Mouse (Mus musculus) stomach, embryonic 15.5 days (tissue): Measurements from ENCODE around the gene 4933425L06Rik. TPM values are rescaled to one million over a fixed set of nuclear protein-coding genes. Genes with fewer than 3 reads are reported as not detected.

ENCODE experiments used
- ATAC-seq: fragments of 200-750 bp; cut with Nextera tagmentation; 2 replicates; pipeline ENCODE4 v1.8.0; 2017; ENCODE audit warnings: low read depth, moderate number of reproducible peaks, moderate TSS enrichment; ENCODE audit not compliant: insufficient read depth, low FRiP score
- H3K27ac ChIP-seq: fragments of 300-500 bp; sonication (generic); 2 replicates; pipeline ENCODE4 v1.5.1; 2015; ENCODE audit warnings: mild to moderate bottlenecking, inconsistent platforms
- H3K27me3 ChIP-seq: fragments of 300-500 bp; sonication (generic); replicated peaks from 2 replicates; pipeline ENCODE4 v1.6.1; 2015; ENCODE audit warnings: inconsistent platforms
- H3K36me3 ChIP-seq: fragments of 300-500 bp; sonication (generic); 2 replicates; pipeline ENCODE4 v1.6.1; 2015; ENCODE audit warnings: inconsistent platforms
- H3K4me1 ChIP-seq: fragments of 300-500 bp; sonication (generic); 2 replicates; pipeline ENCODE4 v1.6.1; 2015; ENCODE audit warnings: inconsistent platforms
- H3K4me2 ChIP-seq: fragments of 300-500 bp; sonication (generic); 2 replicates; pipeline ENCODE4 v1.6.1; 2015; ENCODE audit warnings: mild to moderate bottlenecking, inconsistent platforms
- H3K4me3 ChIP-seq: fragments of 300-500 bp; sonication (generic); replicated peaks from 2 replicates; pipeline ENCODE4 v1.5.1; 2015; ENCODE audit warnings: inconsistent platforms
- H3K9ac ChIP-seq: fragments of 300-500 bp; sonication (generic); 2 replicates; pipeline ENCODE4 v1.6.1; 2015; ENCODE audit warnings: inconsistent platforms
- H3K9me3 ChIP-seq: fragments of 300-500 bp; sonication (generic); 2 replicates; pipeline ENCODE4 v1.6.1; 2016; ENCODE audit warnings: inconsistent platforms
- WGBS: fragments of 180-500 bp; shearing (Covaris S2); methylation state at CpG from one replicate; pipeline ENCODE4 v1.1.7; 2015; 5-methylcytosine and 5-hydroxymethylcytosine counted together
- polyA plus RNA-seq: library from polyadenylated mRNA; unstranded; fragments of >200 nt; fragmentation: Nextera tagmentation; extraction: Ambion mirVana; gene quantifications from 2 replicates; pipeline ENCODE4 v1.2.1, GENCODE M21; 2015

The 4933425L06Rik gene
- polyA plus RNA-seq, 1 experiment from 2014 or later = not detected

DNA sequence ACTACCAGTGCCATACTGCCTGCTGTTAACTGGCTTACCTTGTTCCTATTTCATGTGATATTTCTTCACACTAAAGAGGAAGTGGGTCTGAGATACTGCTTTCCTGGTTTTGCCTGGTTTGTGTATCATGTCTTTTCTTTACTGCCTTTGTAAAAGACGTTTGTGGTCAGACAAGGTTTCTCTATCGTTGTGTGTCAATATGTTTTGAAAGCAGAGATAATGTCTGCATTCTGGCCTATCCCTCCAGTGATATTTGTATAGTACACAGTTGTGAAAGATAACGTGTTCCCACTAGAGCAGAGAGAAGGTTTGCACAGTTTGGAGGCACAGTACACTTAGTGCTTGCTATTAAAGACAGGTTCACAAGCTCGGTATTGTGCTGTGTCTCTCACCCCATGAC lies 58.0 kb downstream of the 4933425L06Rik start:
- Histone ChIP-seq H3K27ac (0 out of 2 replicates have a peak overlapping the region, but pooled peaks have one; percentile 28), H3K9me3 (no peaks in the 10 kb centered on the region), H3K9ac (no peak overlapping the region), H3K4me1 (no peaks in the 10 kb centered on the region), H3K36me3 (no peaks in the 10 kb centered on the region), H3K4me2 (no peak overlapping the region), H3K4me3 (no peak overlapping the region), H3K27me3 (no peaks in the 10 kb centered on the region)
- peak; percentile 96 for ATAC-seq
- 44% methylated on average over 4 of the region's 4 CpGs for WGBS

DNA sequence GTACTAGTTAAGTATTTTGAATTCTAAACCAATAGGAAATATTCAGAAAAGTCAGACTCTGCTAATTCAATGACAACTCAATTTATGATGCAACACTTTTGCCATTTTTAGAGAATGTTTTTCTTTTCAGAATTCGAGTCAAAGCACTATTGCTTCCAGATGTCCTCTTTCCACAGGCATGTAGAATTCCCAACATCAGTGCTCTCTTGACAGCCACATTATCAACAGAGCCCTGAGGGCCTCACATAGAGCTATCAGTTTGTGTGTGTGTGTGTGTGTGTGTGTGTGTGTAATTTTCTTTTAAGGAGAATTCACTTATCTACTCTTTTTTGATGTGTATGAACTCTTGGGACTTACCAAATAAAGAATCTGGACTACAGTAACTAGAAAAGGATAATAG lies 64.9 kb downstream of the 4933425L06Rik start:
- Histone ChIP-seq H3K27me3 (no peaks in the 10 kb centered on the region), H3K9ac (no peak overlapping the region), H3K4me3 (no peak overlapping the region), H3K36me3 (no peaks in the 10 kb centered on the region), H3K27ac (no peak overlapping the region), H3K4me2 (no peak overlapping the region), H3K9me3 (no peaks in the 10 kb centered on the region), H3K4me1 (no peaks in the 10 kb centered on the region)
- WGBS = 26% methylated on average over 1 of the region's 1 CpGs
- ATAC-seq = no peak

DNA sequence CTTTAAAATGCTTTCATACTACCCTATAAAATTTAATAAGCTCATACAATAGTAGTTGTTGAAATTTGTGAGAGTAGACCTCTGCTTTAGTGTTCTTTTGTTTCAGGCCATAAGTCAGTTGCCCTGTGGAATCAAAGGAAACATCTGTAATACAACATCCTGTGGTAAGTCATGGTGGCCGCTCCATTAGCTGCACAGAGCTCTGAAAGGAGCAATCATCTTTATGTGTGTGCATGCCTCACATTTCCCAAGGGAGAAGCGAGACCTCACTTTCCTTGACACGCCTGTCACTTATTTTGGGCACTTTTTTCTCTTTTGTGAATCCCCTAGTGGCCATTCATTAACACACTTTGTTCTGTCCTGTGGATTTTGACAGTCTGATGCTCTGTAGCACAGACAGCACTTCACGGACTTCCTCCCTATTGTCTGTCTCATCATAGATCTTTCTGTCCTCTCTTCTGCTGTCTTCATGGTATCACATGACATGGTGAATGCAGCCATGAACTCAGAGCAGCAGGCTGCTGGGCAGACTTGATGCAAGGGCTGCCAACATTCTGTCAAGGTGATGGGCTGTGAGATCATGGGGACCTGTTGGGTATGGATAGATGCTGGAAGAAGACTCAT lies 66.0 kb downstream of the 4933425L06Rik start:
- Histone ChIP-seq H3K4me1 (no peaks in the 10 kb centered on the region), H3K36me3 (no peaks in the 10 kb centered on the region), H3K4me3 (no peak overlapping the region), H3K9me3 (no peaks in the 10 kb centered on the region), H3K27ac (no peak overlapping the region), H3K9ac (no peak overlapping the region), H3K27me3 (no peaks in the 10 kb centered on the region), H3K4me2 (no peak overlapping the region)
- no peak for ATAC-seq
- WGBS = 66% methylated on average over 4 of the region's 4 CpGs

DNA sequence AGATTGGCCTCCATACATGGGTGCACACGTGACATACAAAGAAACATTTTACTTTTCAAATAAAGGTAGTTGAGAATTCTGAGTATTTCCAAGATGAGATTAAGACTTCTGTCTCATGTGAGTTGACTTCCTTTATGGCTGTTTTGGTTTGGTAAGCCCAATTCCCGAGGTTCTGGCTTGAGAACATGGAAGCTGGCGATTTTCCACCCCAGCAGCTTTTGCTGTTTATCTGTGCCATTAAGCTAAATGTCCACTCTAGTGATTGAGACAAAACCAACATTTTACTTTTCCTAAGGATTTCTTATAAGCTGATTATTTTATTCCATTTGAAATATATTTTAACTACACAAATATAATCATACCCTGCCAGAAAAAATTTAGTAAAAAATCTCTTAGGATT lies 68.1 kb downstream of the 4933425L06Rik start:
- Histone ChIP-seq H3K27me3 (no peaks in the 10 kb centered on the region), H3K36me3 (no peaks in the 10 kb centered on the region), H3K27ac (no peak overlapping the region), H3K9me3 (no peaks in the 10 kb centered on the region), H3K4me1 (no peaks in the 10 kb centered on the region), H3K9ac (no peak overlapping the region), H3K4me2 (no peak overlapping the region), H3K4me3 (no peak overlapping the region)
- 76% methylated on average over 3 of the region's 3 CpGs for WGBS
- ATAC-seq = no peak

DNA sequence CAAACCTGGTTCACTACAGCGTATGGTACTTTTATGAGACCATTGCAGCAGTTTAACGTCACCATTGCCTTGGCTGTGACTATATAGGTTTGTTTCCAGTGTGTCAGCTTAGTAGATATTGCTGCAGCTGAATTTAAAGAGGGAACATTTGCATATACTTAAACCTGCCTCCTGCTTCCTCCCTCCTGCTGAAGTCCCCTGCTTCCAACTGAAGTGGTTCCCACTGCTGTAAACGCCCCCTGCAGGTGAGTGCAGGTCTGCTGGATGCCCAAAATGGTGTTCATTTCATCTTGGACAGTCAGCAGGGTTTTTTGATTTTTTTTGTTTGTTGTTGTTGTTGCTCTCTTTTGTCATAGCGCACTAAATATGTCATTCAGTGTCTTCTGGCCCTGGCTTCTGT lies 72.0 kb downstream of the 4933425L06Rik start:
- no peaks in the 10 kb centered on the region for H3K4me1 ChIP-seq
- ATAC-seq = no peak
- WGBS = 63% methylated on average over 4 of the region's 4 CpGs
- no peaks in the 10 kb centered on the region for H3K27me3 ChIP-seq
- no peak overlapping the region for H3K4me2 ChIP-seq
- no peaks in the 10 kb centered on the region for H3K9me3 ChIP-seq
- no peak overlapping the region for H3K9ac ChIP-seq
- no peak overlapping the region for H3K27ac ChIP-seq
- H3K4me3 ChIP-seq = no peak overlapping the region
- H3K36me3 ChIP-seq = no peaks in the 10 kb centered on the region

DNA sequence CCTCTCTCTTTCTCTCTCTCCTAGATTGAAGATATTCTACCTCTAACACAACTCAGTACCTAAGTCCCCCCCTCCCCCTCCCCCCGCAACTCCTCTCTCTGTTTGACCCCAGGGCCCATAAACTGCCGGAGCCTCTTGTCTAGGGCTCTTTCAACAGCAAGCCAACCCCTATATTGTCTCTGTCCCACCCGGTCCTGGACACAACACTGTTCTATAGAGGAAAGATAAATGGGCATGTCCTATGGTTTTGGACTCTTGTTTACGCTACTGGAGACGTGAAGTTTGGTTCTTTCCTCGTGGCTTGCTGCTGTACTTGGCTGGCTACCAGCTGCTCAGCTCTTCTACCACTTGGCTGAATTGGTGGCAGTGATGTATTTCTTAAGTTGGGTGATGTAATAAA lies 83.5 kb downstream of the 4933425L06Rik start:
- no peaks in the 10 kb centered on the region for H3K27me3 ChIP-seq
- 57% methylated on average over 5 of the region's 6 CpGs for WGBS
- ATAC-seq = no peak
- no peak overlapping the region for H3K9ac ChIP-seq
- no peak overlapping the region for H3K27ac ChIP-seq
- no peak overlapping the region for H3K4me3 ChIP-seq
- no peaks in the 10 kb centered on the region for H3K36me3 ChIP-seq
- H3K9me3 ChIP-seq = no peaks in the 10 kb centered on the region
- no peak overlapping the region for H3K4me2 ChIP-seq
- H3K4me1 ChIP-seq = no peaks in the 10 kb centered on the region

Other genes starting within 250 kb of the 4933425L06Rik start
- 0.49 and 1.2 TPM in 2 replicates for gene Shisal2b, start 218.2 kb upstream of the 4933425L06Rik start, polyA plus RNA-seq
- 1.8 and 1.9 TPM in 2 replicates for gene Rgs7bp, start 27.2 kb upstream of the 4933425L06Rik start, polyA plus RNA-seq
- 2.9 and 3.4 TPM in 2 replicates for gene Rnf180, start 212.7 kb downstream of the 4933425L06Rik start, polyA plus RNA-seq